Mouse (Mus musculus) limb, embryonic 13.5 days (tissue): ENCODE measurements around the gene Jund. TPM values are rescaled to one million over a fixed set of nuclear protein-coding genes. Genes with fewer than 3 reads are reported as not detected.

Source experiments
- ATAC-seq: fragments of 200-750 bp; cut with Nextera tagmentation; 2 replicates; pipeline ENCODE4 v1.8.0; 2017; ENCODE audit warnings: low read depth, moderate number of reproducible peaks, moderate TSS enrichment; ENCODE audit not compliant: low FRiP score
- H3K27ac ChIP-seq: fragments of 300-500 bp; sonication (generic); 2 replicates; pipeline ENCODE4 v1.5.1; 2015; ENCODE audit warnings: inconsistent platforms, mild to moderate bottlenecking, moderate library complexity
- H3K27me3 ChIP-seq: fragments of 300-500 bp; sonication (generic); 2 replicates; pipeline ENCODE4 v1.6.1; 2015; ENCODE audit warnings: mild to moderate bottlenecking, inconsistent platforms
- H3K36me3 ChIP-seq: fragments of 300-500 bp; sonication (generic); 2 replicates; pipeline ENCODE4 v1.6.1; 2015; ENCODE audit warnings: inconsistent platforms, mild to moderate bottlenecking, moderate library complexity
- H3K4me1 ChIP-seq: fragments of 300-500 bp; sonication (generic); 2 replicates; pipeline ENCODE4 v1.6.1; 2015; ENCODE audit warnings: inconsistent platforms
- H3K4me2 ChIP-seq: fragments of 300-500 bp; sonication (generic); replicated peaks from 2 replicates; pipeline ENCODE4 v1.6.1; 2015; ENCODE audit warnings: inconsistent platforms, mild to moderate bottlenecking, moderate library complexity
- H3K4me3 ChIP-seq: fragments of 300-500 bp; sonication (generic); 2 replicates; pipeline ENCODE4 v1.5.1; 2015; ENCODE audit warnings: moderate library complexity, mild to moderate bottlenecking, inconsistent platforms
- H3K9ac ChIP-seq: fragments of 300-500 bp; sonication (generic); 2 replicates; pipeline ENCODE4 v1.6.1; 2015; ENCODE audit warnings: mild to moderate bottlenecking, inconsistent platforms
- H3K9me3 ChIP-seq: fragments of 300-500 bp; sonication (generic); 2 replicates; pipeline ENCODE4 v1.6.1; 2016; ENCODE audit warnings: inconsistent platforms
- whole genome bisulfite sequencing: fragments of 180-500 bp; shearing (Covaris S2); methylation state at CpG from one replicate; pipeline ENCODE4 v1.1.7; 2015; 5-methylcytosine and 5-hydroxymethylcytosine counted together
- polyA plus RNA-seq: library from polyadenylated mRNA; unstranded; fragments of >200 nt; fragmentation: Nextera tagmentation; extraction: Ambion mirVana; gene quantifications from 2 replicates; pipeline ENCODE4 v1.2.1, GENCODE M21; 2015

Gene Jund
- polyA plus RNA-seq, 1 experiment from 2014 or later, result 61.1 TPM

DNA sequence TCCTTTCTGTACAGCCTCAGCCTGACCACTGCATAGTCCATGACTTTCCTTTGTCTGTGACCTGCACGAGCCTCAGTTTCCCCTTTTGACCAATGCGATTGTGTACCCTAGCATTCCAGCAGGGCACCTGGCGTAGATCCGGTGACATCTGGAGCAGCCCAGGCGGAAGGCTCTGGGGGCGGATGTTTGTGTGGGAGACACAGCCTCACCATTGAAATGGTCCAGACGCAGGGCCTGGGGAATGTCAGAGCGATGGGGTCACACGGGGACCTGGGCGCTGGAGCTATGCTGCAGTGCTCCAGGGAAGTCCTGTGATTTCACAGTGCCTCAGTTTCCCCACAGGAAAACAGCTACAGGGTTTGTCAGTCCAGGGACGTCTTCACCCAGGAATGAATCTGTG lies 43.4 kb downstream of the Jund start:
- H3K9me3 ChIP-seq, result no peaks in the 10 kb centered on the region
- no peaks in the 10 kb centered on the region for H3K36me3 ChIP-seq
- no peak overlapping the region for H3K4me2 ChIP-seq
- no peak for ATAC-seq
- peaks cover 16% of the 10 kb centered on the region for H3K4me1 ChIP-seq
- H3K27me3 ChIP-seq, result peaks cover 78% of the 10 kb centered on the region
- H3K4me3 ChIP-seq, result no peak overlapping the region
- no peak overlapping the region for H3K9ac ChIP-seq
- H3K27ac ChIP-seq, result no peak overlapping the region
- 55% methylated on average over 11 of the region's 11 CpGs for WGBS

DNA sequence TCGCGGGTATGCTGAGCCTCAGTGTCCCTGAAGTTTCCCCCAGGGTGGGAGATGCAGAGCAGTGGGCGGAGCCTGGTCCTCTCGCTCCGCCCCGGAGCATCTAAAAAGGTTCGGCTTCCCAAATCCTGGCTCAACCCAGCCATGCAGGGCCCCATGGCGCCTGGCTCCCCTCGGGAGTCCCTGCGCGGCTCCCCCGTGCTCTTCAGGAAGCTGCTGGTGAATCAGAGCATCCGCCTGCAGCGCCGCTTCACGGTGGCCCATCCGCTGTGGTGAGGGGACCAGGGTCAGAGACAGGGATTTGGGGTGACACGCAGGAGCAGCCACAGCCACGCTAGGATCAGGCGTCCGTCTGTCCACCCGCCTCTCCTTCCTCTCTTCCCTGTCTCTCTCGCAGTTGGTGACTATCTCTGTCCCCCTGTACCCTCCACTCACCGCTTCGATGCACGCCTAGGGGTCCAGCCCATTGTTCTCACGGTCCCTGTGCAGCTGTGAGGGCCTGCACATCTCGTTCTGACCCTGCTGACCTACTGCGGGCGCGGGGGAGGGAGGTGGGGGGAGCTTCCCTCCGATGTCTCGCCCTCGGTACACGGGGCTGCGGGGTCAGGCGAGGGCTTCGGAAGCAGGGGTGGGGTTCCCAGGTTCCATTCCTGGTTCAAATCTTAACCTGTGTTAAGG lies 44.4 kb downstream of the Jund start:
- no peak for ATAC-seq
- no peak overlapping the region for H3K27ac ChIP-seq
- 3% methylated on average over 38 of the region's 38 CpGs for WGBS
- H3K4me3 ChIP-seq, result peak overlapping the region; percentile 33
- no peaks in the 10 kb centered on the region for H3K9me3 ChIP-seq
- peak overlapping the region; percentile 48 for H3K9ac ChIP-seq
- peak overlapping the region; percentile 60 for H3K4me2 ChIP-seq
- peaks cover 78% of the 10 kb centered on the region for H3K27me3 ChIP-seq
- no peaks in the 10 kb centered on the region for H3K36me3 ChIP-seq
- peaks cover 16% of the 10 kb centered on the region for H3K4me1 ChIP-seq

DNA sequence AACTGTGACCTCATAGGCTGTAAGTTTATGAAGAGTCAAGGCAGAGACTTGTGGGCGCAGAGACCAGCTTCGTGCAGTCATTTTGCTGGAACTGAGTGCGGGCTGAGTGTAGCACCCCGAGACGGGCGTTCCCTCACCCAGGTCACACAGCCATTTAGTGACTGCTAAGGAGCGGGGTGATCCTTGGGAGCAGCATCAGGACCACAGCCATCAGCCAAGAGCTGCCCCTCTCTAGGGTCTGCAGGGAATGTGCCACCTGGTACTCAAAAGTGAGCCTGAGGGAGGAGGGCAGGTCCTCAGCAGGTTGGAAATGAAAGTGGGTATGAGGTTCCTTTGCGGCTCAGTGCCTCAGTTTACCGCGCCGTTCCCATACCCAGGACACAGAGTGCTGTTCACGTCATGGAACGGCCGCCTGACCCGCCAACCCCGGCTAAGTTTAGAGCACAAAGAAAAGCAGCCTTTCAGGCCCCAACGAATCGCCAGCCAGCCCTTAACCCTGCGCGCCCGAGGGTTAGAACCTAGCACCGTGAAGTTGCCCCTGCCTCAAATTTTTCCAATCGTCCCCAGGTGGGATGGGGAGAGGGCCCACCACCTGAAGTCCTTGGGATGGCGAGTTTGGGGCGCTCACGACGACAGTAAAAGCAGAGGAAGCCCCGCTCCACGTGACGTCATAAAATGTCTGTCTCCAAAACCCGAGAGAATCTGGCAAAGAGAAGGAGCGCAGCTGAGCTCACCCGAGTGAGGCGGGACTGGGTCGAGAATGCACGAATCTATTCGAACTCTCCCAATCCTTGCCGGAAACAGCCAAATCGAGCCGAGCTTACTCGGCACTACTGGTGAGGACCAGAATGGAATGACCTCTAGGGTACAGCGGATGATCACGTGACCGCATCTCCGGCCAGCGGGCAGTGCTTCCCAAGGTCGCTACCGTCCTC lies 45.2 kb downstream of the Jund start:
- no peak for ATAC-seq
- peaks cover 16% of the 10 kb centered on the region for H3K4me1 ChIP-seq
- peak overlapping the region; percentile 60 for H3K4me2 ChIP-seq
- H3K9me3 ChIP-seq, result no peaks in the 10 kb centered on the region
- no peaks in the 10 kb centered on the region for H3K36me3 ChIP-seq
- peak overlapping the region; percentile 33 for H3K4me3 ChIP-seq
- peak overlapping the region; percentile 48; the same call in 1 of the 2 replicates for H3K9ac ChIP-seq
- 5% methylated on average over 48 of the region's 48 CpGs for WGBS
- H3K27ac ChIP-seq, result no peak overlapping the region
- peaks cover 80% of the 10 kb centered on the region for H3K27me3 ChIP-seq

DNA sequence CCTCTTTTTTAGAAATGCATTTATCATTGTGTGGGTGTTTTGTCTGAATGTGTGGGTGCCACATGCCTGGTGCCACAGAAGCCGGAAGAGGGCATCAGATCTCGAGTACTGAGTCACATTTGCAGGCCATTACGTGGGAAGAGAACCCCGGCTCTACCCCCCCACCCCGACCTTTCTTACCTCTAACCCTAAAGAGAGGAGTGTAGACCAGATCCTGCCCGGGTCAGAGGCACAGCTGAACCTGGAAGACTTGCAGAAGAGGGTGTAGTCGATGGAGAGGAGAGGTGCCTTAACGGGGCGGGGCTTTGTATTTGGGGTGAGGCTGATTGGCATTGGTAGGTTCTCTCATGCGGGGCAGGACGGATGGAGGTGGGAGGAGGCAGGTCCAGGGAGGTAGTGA lies 46.1 kb downstream of the Jund start:
- Histone ChIP-seq H3K9me3 (no peaks in the 10 kb centered on the region), H3K4me1 (peaks cover 16% of the 10 kb centered on the region), H3K9ac (no peak overlapping the region), H3K4me2 (no peak overlapping the region), H3K4me3 (no peak overlapping the region), H3K36me3 (no peaks in the 10 kb centered on the region), H3K27ac (no peak overlapping the region), H3K27me3 (peaks cover 88% of the 10 kb centered on the region)
- 53% methylated on average over 11 of the region's 11 CpGs for WGBS
- no peak for ATAC-seq

DNA sequence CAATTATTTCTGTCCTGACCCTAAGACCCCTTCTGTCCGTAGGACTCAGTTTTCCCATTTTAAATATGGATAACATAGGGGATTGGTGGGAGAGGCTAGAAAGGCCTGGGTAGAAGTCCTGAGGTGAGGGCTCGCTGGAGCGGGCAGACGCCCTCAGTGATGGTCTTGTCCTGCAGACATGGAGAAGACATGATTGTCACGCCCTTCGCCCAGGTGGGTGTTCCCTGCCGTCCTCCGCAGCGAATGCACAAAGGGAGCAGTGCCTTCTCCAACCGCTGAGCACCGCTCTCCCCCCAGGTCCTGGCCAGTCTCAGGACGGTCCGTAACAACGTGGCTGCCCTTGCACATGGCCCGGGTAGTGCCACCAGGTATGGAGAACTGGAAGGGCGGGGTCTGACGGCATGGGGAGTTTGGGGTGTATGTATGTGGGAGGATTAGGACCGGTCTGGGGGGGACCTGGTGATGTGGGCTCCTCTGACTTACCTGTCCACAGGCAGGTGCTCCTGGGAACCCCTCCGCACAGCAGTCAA lies 47.0 kb downstream of the Jund start:
- peaks cover 16% of the 10 kb centered on the region for H3K4me1 ChIP-seq
- H3K27me3 ChIP-seq, result peaks cover 89% of the 10 kb centered on the region
- 64% methylated on average over 19 of the region's 19 CpGs for WGBS
- no peak overlapping the region for H3K9ac ChIP-seq
- no peak for ATAC-seq
- no peak overlapping the region for H3K27ac ChIP-seq
- no peaks in the 10 kb centered on the region for H3K36me3 ChIP-seq
- no peak overlapping the region for H3K4me3 ChIP-seq
- no peak overlapping the region for H3K4me2 ChIP-seq
- H3K9me3 ChIP-seq, result no peaks in the 10 kb centered on the region

DNA sequence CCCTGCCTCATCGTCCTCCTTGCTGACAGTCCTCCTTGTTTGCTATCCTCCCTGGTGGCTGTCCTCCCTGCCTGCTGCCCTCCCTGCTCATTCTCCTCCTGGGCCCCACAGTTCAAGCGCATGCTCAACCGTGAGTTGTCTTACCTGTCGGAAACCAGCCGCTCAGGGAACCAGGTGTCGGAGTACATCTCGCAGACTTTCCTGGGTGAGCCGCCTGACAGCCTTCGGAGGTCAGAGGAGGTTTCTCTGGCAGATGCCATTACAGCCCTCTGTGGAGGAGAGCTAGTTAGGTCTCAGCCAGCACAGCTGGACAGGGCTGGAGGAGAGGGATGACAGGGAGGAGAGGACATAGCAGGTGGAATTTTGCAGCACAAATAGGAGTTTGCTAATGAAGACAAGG lies 47.9 kb downstream of the Jund start:
- Histone ChIP-seq H3K27me3 (peaks cover 81% of the 10 kb centered on the region), H3K27ac (no peak overlapping the region), H3K4me1 (peaks cover 16% of the 10 kb centered on the region), H3K4me3 (no peak overlapping the region), H3K9me3 (no peaks in the 10 kb centered on the region), H3K4me2 (no peak overlapping the region), H3K36me3 (no peaks in the 10 kb centered on the region), H3K9ac (no peak overlapping the region)
- 65% methylated on average over 9 of the region's 9 CpGs for WGBS
- no peak for ATAC-seq

DNA sequence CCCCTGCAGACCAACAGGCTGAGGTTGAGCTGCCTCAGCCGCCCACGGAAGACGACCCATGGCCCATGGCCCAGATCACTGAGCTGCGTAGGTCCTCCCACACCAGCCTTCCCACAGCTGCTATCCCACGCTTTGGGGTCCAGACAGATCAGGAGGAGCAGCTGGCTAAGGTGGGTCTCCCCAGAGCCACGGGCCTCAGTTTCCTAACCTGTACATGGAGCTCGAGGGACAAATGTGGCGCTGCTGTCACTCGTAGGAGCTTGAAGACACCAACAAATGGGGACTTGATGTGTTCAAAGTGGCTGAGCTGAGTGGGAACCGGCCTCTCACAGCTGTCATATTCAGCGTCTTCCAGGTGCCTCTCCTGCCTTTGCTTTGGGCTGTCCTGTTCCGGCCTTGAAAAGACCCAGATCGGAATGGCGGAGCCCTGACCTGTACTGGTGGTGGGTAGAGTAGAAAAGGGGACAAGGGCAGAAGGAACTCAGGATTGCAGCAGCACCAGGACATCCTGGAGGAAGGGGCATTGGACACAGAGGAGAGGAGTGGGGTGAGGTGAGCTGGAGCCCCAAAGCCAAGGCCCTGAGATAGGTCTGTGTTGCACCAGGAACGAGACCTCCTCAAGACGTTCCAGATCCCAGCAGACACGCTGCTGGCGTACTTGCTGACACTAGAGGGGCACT lies 48.6 kb downstream of the Jund start:
- H3K36me3 ChIP-seq, result no peaks in the 10 kb centered on the region
- peaks cover 20% of the 10 kb centered on the region for H3K4me1 ChIP-seq
- no peak overlapping the region for H3K4me2 ChIP-seq
- H3K27ac ChIP-seq, result no peak overlapping the region
- no peak overlapping the region for H3K4me3 ChIP-seq
- ATAC-seq, result no peak
- WGBS, result 81% methylated on average over 18 of the region's 18 CpGs
- H3K9me3 ChIP-seq, result no peaks in the 10 kb centered on the region
- no peak overlapping the region for H3K9ac ChIP-seq
- H3K27me3 ChIP-seq, result peaks cover 74% of the 10 kb centered on the region

DNA sequence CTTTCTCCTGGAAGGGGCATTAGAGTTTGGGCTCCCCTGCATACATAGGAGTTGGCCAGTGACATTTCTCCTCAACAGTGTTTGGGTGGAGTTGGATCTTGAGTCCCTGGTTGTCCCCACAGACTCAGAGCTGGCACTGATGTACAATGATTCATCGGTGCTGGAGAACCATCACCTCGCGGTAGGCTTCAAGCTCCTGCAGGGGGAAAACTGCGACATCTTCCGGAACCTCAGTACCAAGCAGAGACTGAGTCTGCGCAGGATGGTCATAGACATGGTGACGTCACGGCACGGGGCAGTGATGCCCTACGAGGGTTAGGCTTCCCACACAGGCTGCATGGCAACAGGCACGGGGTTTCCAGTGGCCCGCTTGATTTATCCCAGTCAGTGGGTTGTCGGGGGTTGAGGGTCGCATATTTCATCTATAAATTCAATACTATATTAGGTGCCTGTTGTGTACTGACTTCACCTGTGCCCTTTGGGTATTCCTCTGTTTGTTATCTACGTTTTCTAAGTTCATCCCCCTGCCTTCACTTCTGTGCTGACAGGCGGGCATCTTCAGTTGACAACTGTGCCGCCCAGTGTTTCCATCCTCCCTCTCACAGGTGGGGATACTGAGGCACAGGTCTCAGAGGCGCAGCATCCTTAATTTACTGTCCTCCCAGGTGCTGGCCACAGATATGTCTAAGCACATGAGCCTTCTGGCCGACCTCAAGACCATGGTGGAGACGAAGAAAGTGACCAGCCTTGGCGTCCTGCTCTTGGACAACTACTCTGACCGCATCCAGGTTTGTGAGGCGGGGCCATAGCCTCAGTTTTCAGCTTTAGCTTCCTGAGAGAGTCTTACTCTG lies 49.7 kb downstream of the Jund start:
- no peak overlapping the region for H3K27ac ChIP-seq
- no peak overlapping the region for H3K4me2 ChIP-seq
- H3K4me1 ChIP-seq, result peaks cover 24% of the 10 kb centered on the region
- ATAC-seq, result no peak
- no peak overlapping the region for H3K4me3 ChIP-seq
- 86% methylated on average over 23 of the region's 23 CpGs for WGBS
- no peaks in the 10 kb centered on the region for H3K9me3 ChIP-seq
- H3K36me3 ChIP-seq, result no peaks in the 10 kb centered on the region
- H3K27me3 ChIP-seq, result peaks cover 63% of the 10 kb centered on the region
- H3K9ac ChIP-seq, result no peak overlapping the region

DNA sequence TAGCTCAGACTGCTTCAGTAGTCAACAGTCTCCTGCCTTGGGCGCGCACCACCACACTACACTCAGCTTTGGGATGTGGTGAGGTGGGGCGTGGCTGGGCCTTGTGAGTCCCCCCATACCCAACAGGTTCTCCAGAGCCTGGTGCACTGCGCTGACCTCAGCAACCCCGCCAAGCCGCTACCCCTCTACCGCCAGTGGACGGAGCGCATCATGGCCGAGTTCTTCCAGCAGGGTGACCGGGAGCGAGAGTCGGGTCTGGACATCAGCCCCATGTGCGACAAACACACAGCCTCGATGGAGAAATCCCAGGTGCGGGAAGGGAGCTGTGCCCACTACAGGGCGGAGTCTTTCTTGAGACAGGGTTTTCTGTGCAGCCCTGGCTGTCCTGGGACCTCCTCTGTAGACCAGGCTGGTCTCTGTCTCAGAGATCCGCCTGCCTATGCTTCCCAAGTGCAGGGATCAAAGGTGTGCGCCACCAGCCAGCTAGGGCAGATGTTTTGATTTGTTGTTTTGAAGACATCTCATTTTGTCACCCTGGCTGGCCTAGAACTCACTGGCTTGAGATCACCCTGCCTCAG lies 50.4 kb downstream of the Jund start:
- no peak overlapping the region for H3K4me2 ChIP-seq
- ATAC-seq, result no peak
- no peak overlapping the region for H3K27ac ChIP-seq
- H3K9ac ChIP-seq, result no peak overlapping the region
- H3K4me1 ChIP-seq, result peaks cover 20% of the 10 kb centered on the region
- H3K36me3 ChIP-seq, result no peaks in the 10 kb centered on the region
- WGBS, result 77% methylated on average over 19 of the region's 19 CpGs
- H3K4me3 ChIP-seq, result no peak overlapping the region
- H3K9me3 ChIP-seq, result no peaks in the 10 kb centered on the region
- peaks cover 56% of the 10 kb centered on the region for H3K27me3 ChIP-seq
